Mouse (Mus musculus) thymus, postnatal 36 days (tissue): ENCODE measurements around the gene Ext2.

ENCODE experiments used
- DNase-seq, 2 experiments: peaks; one replicate each; pipeline ENCODE4 v3.0.0; 2022; ENCODE audit warnings: mixed read lengths in 2 of 2

The Ext2 gene

DNA sequence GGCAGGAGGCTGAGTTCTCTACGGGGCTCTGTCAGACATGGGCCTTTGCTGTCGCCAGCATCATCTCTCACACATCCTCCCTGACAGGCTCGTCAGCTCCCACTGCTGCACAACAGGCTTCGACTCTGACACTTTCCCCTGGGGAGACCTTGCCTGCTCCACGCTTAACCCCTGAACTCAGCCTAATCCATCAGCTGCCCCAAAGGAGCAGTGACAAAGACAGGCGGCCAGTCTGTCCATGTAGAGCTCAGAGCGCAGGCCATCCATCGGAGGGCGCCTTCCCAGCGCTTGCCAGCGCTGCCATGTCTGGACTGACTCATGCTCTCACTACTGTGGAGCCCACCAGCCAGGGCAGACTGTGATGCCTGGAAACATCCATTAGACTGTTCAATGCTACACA is 92.8 kb downstream of the Ext2 start:
- no peak for DNase-seq

DNA sequence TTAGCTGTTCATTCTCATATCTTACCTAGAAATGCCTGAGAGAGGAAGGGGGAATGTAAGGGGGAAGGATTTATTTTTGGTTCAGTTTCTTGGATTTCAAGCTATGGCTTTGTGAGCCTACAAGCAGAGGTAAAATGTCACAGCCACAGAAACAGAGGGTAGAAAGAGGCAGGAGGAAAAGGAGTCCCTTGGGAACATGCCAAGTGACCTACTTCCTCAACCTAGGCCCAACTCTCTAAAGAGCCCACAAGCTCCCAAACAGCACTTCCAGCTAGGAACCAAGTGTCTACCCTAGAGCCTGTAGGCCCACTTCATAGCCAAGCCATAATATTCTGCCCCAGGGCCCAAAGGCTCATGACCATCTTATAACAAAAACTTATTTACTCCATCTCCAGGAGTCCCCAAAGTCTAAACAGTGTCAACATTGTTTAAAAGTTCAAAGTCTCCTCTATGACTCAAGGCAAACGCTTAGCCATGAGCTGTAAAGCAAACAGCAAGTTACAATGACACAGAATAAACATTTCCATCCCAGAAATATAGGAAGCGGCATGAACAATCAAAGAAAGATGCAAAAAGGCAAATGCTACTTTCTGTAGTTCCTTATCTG is 99.1 kb downstream of the Ext2 start:
- no peak for DNase-seq

DNA sequence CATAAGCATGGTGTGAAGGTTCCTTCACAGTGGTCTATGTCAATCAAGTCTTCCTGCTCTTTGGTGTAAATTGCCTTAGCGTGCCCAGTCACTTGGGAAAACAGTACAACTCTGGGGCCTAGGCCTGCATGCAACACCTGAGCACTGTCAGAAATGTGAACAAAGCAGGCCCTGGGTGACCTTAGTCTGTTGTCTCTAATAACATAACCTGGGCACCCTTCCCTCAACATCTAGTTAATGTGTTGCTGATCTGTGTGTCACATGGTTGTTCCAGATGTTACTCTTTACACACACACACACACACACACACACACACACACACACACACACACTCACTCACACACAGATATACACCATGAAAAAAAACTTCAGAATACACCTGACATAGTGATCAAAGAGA is 101.4 kb downstream of the Ext2 start:
- no peak for DNase-seq

DNA sequence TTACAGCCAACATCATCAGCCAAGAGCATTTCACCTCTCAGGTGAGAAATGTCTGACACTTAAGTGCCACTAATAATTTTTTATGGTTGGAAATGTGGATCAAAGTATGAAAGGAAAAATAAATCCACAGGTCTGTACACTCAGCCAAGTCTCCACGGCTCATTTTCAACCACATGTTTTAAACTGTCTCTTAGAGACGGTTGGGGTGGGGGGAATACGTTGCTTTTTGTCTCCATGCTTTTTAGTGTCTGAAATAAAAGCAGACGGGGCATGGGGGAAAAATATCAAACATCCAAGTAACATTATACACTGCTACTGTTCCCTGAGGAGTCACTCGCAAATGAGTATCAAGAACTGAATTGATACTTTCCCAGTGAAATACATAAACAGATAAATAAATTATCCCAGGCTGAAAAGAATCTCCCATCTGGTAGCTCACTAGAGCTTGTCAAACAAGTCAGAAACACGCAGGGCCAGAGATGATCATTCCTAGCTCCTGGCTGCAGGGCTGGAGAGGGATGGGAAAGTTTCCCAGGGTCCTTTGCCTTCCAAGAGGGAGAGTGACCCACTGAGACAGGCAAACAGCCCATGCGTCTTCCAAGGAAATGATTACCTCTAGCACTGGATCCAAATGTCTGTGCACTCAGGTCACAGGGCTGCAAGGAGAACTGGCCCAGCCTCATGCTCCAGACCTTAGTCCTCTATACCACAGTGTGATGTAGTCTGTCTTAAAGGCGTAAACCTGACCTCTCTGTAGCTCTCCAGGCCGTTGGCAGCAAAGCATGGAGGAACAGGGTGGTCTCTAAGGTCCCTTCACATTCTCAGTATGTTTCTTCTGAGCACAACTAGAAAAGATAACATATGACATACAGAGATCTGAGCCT is 102.3 kb downstream of the Ext2 start:
- DNase-seq, result no peak

DNA sequence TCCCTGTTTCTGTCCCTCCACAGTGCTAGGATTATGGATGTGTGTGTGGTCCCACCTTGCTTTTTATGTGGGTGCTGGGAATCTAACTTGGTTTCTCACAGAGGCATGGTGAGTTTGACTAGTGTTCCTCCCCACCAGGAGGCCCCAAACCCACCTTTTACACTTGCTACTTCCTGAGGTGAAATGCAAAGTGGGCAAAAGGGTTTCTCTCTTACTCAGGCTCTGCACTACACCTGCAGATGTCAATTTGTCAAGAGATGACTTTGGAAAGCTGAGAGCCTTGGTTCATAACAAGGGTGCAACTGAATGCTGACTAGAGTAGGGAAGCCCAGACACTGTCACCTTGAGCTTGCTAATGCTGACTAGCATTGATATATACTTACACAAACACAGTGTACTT is 109.1 kb downstream of the Ext2 start:
- DNase-seq, result no peak

DNA sequence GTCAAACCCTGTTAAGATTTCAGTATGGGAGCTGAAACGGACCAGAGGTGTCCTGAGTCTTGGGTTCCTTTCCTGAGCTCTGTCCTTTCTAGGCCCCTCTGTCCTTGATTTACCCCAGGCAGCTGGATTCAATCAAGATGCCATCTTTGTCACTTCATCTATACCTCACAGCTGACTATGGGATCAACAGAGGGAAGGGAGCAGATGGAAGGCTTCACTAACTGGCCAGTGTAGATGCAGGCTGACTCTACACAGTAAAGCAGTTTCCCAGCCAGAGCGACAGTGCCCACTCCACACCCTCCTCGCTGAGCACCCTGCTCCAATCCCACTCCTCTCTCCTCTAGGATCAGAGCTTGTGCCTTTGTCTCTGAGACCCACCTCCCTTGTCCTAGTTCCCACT is 110.9 kb downstream of the Ext2 start:
- no peak for DNase-seq

DNA sequence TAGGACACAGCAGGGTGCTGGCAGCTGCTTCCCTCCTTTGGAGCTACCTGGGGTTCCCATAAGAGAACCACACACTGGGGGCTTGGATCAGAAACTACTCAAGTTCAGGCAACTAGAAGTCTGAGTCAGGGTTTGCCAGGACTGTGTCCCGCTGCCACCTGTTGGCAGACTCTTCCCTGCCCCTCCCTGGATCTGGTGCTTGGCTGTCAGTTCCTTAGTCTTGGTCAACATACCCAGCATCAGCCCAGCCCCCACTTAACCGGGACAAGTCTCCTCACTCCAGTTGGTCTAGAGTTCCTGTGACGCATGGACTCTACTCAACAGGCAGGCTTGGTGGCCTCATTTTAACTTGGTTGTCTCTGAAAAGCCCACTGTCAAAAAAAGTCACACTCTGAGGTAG is 112.7 kb downstream of the Ext2 start:
- no peak for DNase-seq

DNA sequence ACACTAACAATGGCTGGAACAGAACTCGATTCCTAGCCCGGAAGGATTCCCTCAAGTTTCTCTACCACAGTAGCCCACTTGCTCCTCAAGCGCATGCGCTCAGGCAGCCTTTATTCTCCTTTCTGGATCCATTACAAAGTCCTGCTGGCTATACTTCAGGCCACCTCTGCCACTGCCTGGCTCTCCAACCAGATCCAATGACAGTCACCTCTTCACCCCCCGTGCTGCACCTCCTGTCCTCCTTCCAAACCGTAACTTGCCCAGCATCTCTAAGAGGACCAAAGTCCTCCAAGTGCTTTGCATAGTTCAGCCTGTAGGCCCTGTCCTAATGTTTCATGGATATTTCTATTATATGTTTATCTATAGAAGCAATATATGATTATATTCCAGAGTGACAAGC is 113.1 kb downstream of the Ext2 start:
- no peak for DNase-seq

DNA sequence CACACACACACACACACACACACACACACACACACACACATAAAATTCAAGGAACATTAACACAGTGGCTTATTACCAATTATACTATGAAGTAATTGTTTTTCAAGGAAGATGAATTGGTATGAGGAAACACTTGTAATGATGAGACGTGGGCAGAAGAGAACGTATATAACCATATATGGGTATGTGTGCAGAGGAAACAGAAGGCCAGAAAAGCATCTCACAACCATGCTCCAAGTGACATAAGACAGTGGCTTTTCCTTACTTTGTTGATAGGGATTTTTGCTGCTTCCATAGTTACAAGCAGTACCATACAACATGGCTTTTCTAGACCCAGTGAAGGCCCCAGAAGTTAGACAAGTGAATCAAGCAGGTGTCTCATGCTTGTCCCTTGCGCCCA is 115.5 kb downstream of the Ext2 start:
- no peak for DNase-seq

DNA sequence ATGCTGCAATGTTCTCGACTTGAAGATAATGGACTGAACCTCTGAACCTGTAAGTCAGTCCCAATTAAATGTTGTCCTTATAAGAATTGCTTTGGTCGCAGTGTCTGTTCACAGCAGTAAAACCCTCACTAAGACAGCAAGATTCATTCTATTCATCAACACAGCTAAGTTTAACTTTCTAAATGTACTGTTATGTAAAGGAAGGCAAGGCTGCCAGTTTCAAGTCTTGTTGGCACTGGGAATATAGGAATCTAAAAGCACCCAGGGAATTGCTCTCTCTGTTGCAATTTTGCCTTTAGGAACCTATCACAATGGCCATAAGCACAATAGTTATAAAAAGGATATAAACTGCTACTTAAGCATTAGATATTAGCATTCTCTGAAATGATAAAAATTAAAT is 116.0 kb downstream of the Ext2 start:
- no peak for DNase-seq

DNA sequence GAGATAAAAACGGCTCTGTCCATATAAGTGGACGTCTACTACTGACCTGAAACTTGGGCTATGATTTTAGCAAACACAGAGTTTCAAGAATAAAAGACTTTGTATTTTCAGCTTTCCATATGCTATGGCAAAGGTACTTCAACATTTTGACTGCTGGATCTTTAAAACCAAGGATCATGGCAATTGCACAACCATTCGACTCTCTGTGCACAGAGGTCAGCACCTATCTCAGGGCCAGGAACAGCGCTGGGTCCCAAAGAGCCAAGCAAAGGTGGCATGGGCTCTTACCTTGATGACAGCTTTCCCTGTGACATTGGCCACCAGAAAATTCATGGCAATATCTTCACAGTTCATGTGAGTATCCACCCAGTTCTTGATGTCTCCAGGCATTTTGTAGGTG is 118.2 kb downstream of the Ext2 start:
- DNase-seq, result no peak

DNA sequence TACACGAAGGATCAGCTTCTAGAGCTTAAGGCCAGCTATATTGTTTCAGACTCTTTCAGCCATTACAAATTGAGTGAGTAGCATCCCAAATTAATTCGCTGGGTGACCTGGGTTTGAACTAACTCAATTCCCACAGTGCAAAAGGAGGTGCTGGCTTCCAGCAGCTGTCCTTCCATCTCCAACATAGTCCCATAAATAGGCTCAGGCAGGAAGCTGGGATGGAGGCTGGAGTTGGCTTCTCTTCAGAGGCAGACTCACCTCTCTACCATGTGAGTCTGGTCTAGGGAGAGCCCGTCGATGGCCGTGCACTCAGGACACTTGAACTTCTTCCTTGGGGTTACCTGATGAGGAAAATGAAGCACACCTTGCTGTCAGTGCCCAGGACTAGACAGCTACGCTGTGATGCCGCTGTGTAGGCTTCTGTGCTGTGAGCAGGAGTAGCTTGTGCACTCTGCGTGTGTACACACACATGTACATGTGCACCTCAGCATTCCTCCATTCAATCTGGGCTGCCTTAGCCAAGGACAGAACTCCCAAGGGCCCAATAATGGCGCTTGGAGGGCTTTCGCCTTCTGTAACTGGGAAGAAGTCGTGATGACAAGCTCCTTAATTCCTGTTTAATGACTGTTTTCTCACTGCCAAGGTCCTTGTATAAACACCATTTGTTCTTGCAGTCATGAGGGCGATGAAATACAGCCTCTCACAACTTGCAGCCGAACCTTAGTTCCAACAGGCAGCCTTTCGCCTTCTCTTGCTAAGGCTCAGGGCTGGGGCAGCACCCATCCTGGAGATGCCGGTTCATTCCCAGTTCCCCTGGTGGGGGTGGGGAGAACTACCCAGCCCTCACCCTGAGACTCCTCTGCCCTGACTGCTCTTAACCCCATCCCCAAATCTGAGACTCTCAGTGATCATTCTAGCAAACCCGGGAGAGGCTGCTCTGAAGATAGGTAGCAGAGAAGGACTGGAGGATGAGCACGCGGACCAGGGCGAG is 119.1 kb downstream of the Ext2 start:
- DNase-seq, result no peak

DNA sequence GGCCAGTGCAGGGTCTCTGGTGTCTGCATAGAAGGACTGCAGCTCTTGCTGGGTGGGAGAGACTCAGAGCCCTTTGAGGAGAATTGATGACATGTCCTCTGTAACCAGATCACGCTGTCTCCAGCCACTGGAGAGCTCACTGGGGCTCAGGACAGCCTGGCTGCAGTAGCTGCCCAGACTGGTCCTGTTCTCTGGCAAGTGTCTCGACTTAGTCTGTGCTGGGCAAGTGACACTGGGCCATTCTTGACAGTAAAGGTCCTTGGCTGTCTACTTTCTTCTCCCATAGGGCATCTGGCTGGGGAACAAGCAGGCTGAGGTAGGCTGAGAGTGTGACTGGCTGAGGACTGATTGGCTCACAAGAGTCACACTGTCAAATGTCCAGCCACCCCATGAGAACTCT is 123.0 kb downstream of the Ext2 start:
- DNase-seq, result no peak

DNA sequence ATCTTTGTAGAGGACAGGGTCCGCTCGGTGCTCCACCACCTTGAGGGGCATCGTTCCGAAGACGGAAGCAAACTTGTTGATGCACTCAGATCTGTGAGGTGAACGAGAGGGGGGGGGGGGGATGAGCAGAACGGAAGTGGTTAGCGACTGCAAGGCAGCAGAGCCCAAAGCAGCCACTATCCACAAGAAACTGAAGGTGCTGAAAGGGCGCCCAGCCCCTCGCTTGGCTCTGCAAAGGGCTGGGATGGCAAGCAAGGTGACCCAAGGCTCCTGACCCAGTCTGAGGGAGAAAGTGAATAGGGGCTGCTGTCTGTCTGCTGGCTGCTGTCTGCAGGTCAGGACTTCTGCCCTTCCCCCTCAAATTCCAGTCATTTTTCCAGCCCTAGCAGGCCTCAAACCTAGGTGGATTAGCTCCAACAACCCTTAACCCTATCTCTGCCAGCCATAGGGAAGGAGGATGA is 126.2 kb downstream of the Ext2 start:
- peak in 1 of 2 experiments; percentile 47 for DNase-seq

DNA sequence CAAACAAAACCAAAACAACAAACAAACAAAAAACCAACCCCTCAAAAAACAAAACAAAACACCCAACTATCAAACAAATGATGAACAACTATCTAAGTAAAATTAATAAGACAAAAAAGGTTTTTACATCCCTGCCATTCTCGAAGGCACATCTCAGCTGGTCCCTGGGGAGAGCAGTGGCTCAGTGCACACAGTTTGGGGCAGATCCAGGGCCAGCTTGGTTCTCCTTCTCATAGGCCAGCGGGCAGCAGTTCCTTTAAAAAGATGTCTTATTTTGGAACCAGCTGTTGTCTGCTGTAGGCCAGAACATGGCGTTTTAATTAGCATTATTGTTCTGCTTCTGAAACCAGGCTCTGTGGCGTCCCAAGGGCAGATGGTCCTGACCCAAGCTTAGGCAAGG is 129.3 kb downstream of the Ext2 start:
- DNase-seq, result no peak

DNA sequence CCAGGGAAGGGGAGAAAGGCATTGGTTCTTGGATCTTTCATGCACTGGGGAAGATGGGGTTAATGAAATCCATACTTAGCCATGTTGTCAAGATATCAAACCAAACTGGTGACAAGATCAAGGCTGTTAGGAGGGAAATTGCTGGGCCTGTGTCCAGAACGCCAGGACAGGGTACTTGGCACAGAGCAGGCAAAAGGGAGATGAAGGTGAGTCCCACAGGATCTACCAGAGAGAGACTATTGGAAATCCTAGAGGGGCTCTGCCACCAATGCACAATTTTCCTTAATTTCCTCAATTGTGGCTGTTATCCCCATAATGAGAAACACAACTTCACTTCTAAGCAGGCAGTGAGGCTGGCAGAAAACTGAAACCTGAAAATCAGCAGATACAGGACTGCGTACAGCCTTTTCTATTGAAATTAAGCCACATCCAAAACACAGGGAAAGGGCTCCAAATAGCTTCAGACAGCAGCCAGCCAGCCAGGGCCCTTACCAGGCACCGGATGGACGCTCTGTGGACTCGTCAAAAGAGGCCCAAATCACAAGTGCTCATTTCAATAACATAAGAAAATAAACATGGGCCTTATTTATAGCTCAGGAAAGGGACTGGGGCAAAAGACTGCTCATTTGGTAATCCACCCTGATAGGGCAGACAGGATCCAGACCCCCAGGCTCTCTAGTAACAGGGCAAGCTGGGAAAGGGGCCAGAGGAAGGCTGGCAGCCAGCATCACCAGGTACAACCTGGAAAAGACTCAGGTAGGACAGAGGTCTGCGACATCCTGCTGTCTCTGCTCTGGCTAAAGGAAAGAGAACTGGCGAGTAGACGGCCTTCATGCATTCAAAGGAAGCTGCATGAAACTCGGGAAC is 132.1 kb downstream of the Ext2 start:
- DNase-seq, result no peak

DNA sequence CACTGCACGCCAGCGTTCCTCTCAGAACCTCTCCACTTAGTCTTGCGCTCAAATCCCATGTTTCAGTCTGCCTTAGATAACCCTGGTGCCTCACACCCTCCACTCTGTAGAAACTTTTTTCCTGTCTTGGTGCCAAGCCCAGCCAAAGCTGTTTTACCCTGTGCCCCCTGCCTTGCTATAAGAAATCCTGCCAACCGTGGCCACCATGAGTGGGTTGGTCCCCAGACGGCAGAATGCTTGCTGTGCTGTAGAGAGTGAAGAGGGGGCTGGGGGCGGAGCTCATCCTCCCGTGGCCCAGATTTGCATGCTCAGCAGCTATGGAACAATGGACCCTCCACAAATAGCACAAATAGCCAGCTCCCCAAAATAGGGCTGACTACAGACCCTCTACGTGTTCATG is 138.7 kb downstream of the Ext2 start:
- no peak for DNase-seq

DNA sequence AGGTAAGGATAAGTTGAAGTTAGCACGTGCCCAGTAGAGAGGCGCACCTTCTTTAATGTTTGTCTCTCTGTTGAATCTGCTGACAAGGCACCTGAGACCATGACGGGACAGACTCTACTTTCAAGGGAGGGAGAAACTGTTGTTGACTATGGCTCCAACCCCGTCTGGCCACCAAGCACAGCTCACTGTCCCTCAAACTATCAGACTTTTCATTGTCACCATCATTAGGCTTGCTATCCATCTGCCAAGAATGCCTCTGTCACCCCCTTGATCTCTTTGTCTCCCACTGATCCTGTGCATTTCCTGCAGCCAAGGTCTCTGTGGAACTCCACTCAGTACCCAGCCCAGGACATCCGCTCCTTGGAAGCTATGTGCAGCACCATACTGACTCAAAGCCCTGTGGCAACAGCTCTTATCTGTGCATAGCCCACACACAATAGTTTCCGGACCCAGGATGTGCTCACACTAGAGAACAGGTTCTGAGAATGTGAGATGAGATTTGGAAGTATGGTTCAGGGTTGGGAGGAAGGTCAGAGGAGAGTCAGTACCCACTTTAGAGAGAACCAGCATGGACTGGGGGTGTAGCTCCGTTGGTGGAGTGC is 139.7 kb downstream of the Ext2 start:
- DNase-seq, result no peak

DNA sequence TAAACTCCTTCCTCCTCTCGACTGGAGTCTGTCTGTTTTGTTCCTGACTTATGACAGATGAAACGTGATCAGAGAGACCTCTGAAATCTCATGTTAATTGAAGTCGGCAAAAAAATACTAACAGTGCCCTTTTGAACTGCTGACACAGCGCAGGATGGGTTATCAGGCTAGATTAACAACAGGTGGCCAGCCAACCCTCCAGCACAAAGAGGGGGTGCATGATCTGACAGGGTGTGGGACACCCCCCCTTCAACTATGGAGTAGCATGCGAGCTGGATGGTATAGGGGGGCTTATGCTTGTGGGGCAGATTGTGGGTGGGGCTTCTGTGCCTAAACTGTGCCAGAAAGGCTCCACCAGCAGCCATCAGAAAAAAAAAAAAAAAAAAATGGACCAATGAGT is 141.0 kb downstream of the Ext2 start:
- no peak for DNase-seq

DNA sequence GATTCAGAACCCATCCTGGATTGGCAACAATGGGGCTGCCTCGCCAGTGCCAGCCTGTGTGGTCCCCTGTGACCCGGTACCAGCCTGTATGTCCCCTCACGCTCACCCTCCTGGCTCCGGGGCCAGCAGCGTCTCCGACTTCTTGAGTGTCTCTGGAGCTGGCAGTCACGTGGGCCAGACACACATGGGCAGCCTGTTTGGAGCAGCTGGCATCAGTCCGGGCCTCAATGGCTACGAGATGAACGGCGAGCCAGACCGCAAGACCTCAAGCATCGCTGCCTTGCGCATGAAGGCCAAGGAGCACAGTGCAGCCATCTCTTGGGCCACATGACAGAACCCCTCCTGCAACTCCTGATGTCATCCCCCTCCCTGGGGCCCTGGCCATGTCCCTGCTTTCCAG is 145.1 kb downstream of the Ext2 start:
- no peak for DNase-seq

DNA sequence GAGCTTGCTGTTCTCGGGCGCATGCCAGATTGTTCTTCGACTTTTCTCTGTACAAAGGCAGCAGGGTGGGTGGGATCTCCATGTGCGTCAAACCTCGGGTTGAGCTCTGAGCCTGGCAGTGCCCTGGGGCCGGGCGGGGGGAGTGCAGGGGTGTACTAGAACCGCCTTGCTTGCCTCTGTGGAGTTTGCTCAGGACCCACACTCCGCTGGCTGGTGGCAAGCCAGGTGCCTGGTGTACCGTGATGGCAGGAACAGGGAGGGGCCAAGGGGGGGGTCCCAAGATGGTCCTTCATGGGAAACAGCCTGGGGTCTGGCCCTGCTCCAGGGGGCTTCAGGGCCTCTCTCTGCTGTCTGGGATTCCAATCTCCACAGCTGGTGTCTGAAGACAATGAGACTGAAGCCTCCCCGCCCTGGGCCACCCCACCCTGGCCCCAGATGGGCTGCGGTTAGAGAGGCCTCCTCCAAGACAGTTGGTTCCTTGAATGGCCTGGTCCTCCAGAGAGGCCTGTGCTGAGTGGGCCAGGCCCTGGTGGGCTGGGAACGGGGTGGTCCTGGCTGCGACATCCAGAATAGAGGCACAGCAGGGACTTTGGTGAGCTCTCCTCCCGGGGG is 150.7 kb downstream of the Ext2 start:
- DNase-seq, result no peak
